Mouse (Mus musculus): ENCODE data around the gene Klhl34.

GRCm38 (mm10) chrX:157801669-157802068 lies 16.6 kb upstream of the Klhl34 start:
- no peak for TF ChIP-seq CTCF (IDR thresholded peaks at IDR 0.05; ENCODE audit: borderline replicate concordance, insufficient read depth, low read depth, low read length)
- TF ChIP-seq POLR2A (IDR thresholded peaks at IDR 0.05; ENCODE audit: borderline replicate concordance, insufficient read depth, low read length), result no peak

Measured in cerebellum, adult 2 months (tissue).